Mouse (Mus musculus) left cerebral cortex, adult 8-10 months (tissue): ENCODE measurements at regions not wholly inside any gene's neighbourhood (a gene's known extent, or its start where the extent isn't known, plus 50 kb on each side); places are given as distances from the start of the nearest gene placed in this dataset.
A peak's percentile ranks its signal among the peaks of the same experiment; 100 is the strongest.

Experiments used
- DNase-seq, 2 experiments: peaks; one replicate each; pipeline ENCODE4 v3.0.0; 2022; ENCODE audit warnings: low spot score in 2 of 2

- DNase-seq, result no peak
Measured at GRCm38 (mm10) chr2:170258367-170258766, 110.5 kb upstream of the Zfp217 start.

- no peak for DNase-seq
Measured at GRCm38 (mm10) chr2:170257671-170258235, 109.8 kb upstream of the Zfp217 start.

- no peak for DNase-seq
Measured at GRCm38 (mm10) chr2:170255997-170256396, 108.1 kb upstream of the Zfp217 start.

- DNase-seq, result no peak
Measured at GRCm38 (mm10) chr2:170255533-170255932, 107.6 kb upstream of the Zfp217 start.

- no peak for DNase-seq
Measured at GRCm38 (mm10) chr2:170253681-170254440, 106.0 kb upstream of the Zfp217 start.

- peak in 1 of 2 experiments; percentile 10 for DNase-seq
Measured at GRCm38 (mm10) chr2:170252255-170253034, 104.5 kb upstream of the Zfp217 start.

GRCm38 (mm10) chr2:170250680-170251079, 102.8 kb upstream of the Zfp217 start:
- DNase-seq, result no peak

GRCm38 (mm10) chr2:170247702-170248445, 100.0 kb upstream of the Zfp217 start:
- peak; percentile 5 to 55 for DNase-seq

- DNase-seq, result no peak
Measured at GRCm38 (mm10) chr2:170245637-170246341, 97.9 kb upstream of the Zfp217 start.

- no peak for DNase-seq
Measured at GRCm38 (mm10) chr2:170244108-170244507, 96.2 kb upstream of the Zfp217 start.

- DNase-seq, result no peak
Measured at GRCm38 (mm10) chr2:170237959-170238358, 90.1 kb upstream of the Zfp217 start.

GRCm38 (mm10) chr2:170233426-170233825, 85.5 kb upstream of the Zfp217 start:
- DNase-seq, result no peak

GRCm38 (mm10) chr2:170229461-170230080, 81.7 kb upstream of the Zfp217 start:
- DNase-seq, result no peak

GRCm38 (mm10) chr2:170228318-170228994, 80.6 kb upstream of the Zfp217 start:
- no peak for DNase-seq

GRCm38 (mm10) chr2:170223872-170224271, 76.0 kb upstream of the Zfp217 start:
- no peak for DNase-seq

GRCm38 (mm10) chr2:170222819-170223218, 74.9 kb upstream of the Zfp217 start:
- DNase-seq, result no peak

GRCm38 (mm10) chr2:170221994-170222535, 74.2 kb upstream of the Zfp217 start:
- DNase-seq, result no peak

GRCm38 (mm10) chr2:170220871-170221369, 73.0 kb upstream of the Zfp217 start:
- DNase-seq, result no peak

- no peak for DNase-seq
Measured at GRCm38 (mm10) chr2:170220443-170220842, 72.5 kb upstream of the Zfp217 start.
